Mouse (Mus musculus): ENCODE data around the gene Mbl2. TPM values are rescaled to one million over a fixed set of nuclear protein-coding genes. Genes with fewer than 3 reads are reported as not detected.
A peak's percentile ranks its signal among the peaks of the same experiment; 100 is the strongest.

Mbl2 gene
- polyA plus RNA-seq, 1 experiment from 2014 or later: not detected

- ATAC-seq (ENCODE audit: insufficient read depth) (no peak), DNase-seq (no peak)
- Histone ChIP-seq H3K36me3 (ENCODE audit: insufficient read depth) (no peaks in the 10 kb centered on the region), H3K4me2 (no peak overlapping the region), H3K27ac (ENCODE audit: low read depth) (no peak overlapping the region), H3K4me3 (ENCODE audit: low read depth, low read length) (no peak overlapping the region), H3K9me3 (ENCODE audit: low read depth, low read length) (no peaks in the 10 kb centered on the region), H3K9ac (no peak overlapping the region), H3K4me1 (ENCODE audit: insufficient read depth) (no peaks in the 10 kb centered on the region), H3K27me3 (ENCODE audit: insufficient read depth, low read length) (no peaks in the 10 kb centered on the region)
- no peak for TF ChIP-seq CTCF (IDR thresholded peaks at IDR 0.05; ENCODE audit: low read depth)
- 67% methylated on average over 8 of the region's 8 CpGs for WGBS
These were observed 1.7 kb downstream of the Mbl2 start for GRCm38 (mm10) chr19:30234416-30234815.

GRCm38 (mm10) chr19:30247359-30247758 is 14.6 kb downstream of the Mbl2 start:
- Histone ChIP-seq H3K4me1 (ENCODE audit: insufficient read depth) (no peaks in the 10 kb centered on the region), H3K9me3 (ENCODE audit: low read depth, low read length) (no peaks in the 10 kb centered on the region), H3K4me3 (ENCODE audit: low read depth, low read length) (no peak overlapping the region), H3K36me3 (ENCODE audit: insufficient read depth) (no peaks in the 10 kb centered on the region), H3K9ac (no peak overlapping the region), H3K4me2 (no peak overlapping the region), H3K27me3 (ENCODE audit: insufficient read depth, low read length) (no peaks in the 10 kb centered on the region), H3K27ac (ENCODE audit: low read depth) (no peak overlapping the region)
- peak; percentile 69 for DNase-seq
- peak; percentile 67 for TF ChIP-seq CTCF (IDR thresholded peaks at IDR 0.05; ENCODE audit: low read depth)
- whole genome bisulfite sequencing: 23% methylated on average over 11 of the region's 11 CpGs
- ATAC-seq (ENCODE audit: insufficient read depth): no peak

GRCm38 (mm10) chr19:30248822-30249221 is 16.1 kb downstream of the Mbl2 start:
- WGBS: 4% methylated on average over 8 of the region's 8 CpGs
- no peaks in the 10 kb centered on the region for H3K36me3 ChIP-seq (ENCODE audit: insufficient read depth)
- H3K4me1 ChIP-seq (ENCODE audit: insufficient read depth): no peaks in the 10 kb centered on the region
- H3K27ac ChIP-seq (ENCODE audit: low read depth): no peak overlapping the region
- peak; percentile 82 for TF ChIP-seq CTCF (IDR thresholded peaks at IDR 0.05; ENCODE audit: low read depth)
- H3K4me3 ChIP-seq (ENCODE audit: low read depth, low read length): no peak overlapping the region
- H3K9me3 ChIP-seq (ENCODE audit: low read depth, low read length): no peaks in the 10 kb centered on the region
- ATAC-seq (ENCODE audit: insufficient read depth) (0 out of 2 replicates have a peak, but pooled peaks have one; percentile 41), DNase-seq (peak; percentile 94)
- no peak overlapping the region for H3K4me2 ChIP-seq
- no peak overlapping the region for H3K9ac ChIP-seq
- H3K27me3 ChIP-seq (ENCODE audit: insufficient read depth, low read length): no peaks in the 10 kb centered on the region

- no peak for TF ChIP-seq CTCF (IDR thresholded peaks at IDR 0.05; ENCODE audit: low read depth)
- Histone ChIP-seq H3K27me3 (ENCODE audit: insufficient read depth, low read length) (no peaks in the 10 kb centered on the region), H3K9me3 (ENCODE audit: low read depth, low read length) (no peaks in the 10 kb centered on the region), H3K27ac (ENCODE audit: low read depth) (peak overlapping the region; percentile 52; the same call in 1 of the 2 replicates), H3K9ac (no peak overlapping the region), H3K36me3 (ENCODE audit: insufficient read depth) (no peaks in the 10 kb centered on the region), H3K4me3 (ENCODE audit: low read depth, low read length) (no peak overlapping the region), H3K4me2 (no peak overlapping the region), H3K4me1 (ENCODE audit: insufficient read depth) (peaks cover 5% of the 10 kb centered on the region; the same call in 1 of the 2 replicates)
- DNase-seq (peak; percentile 49), ATAC-seq (ENCODE audit: insufficient read depth) (peak; percentile 76)
- 58% methylated on average over 2 of the region's 2 CpGs for WGBS
These were observed 19.5 kb downstream of the Mbl2 start for GRCm38 (mm10) chr19:30252253-30252652.

GRCm38 (mm10) chr19:30256339-30256738 is 23.6 kb downstream of the Mbl2 start:
- H3K4me2 ChIP-seq: peak overlapping the region; percentile 37
- DNase-seq (peak; percentile 50), ATAC-seq (ENCODE audit: insufficient read depth) (peak; percentile 70; the same call in 1 of the 2 replicates)
- H3K4me3 ChIP-seq (ENCODE audit: low read depth, low read length): no peak overlapping the region
- 12% methylated on average over 6 of the region's 6 CpGs for WGBS
- no peak overlapping the region for H3K9ac ChIP-seq
- peak overlapping the region; percentile 27; the same call in 1 of the 2 replicates for H3K27ac ChIP-seq (ENCODE audit: low read depth)
- H3K36me3 ChIP-seq (ENCODE audit: insufficient read depth): no peaks in the 10 kb centered on the region
- H3K4me1 ChIP-seq (ENCODE audit: insufficient read depth): peaks cover 5% of the 10 kb centered on the region; the same call in 1 of the 2 replicates
- no peak for TF ChIP-seq CTCF (IDR thresholded peaks at IDR 0.05; ENCODE audit: low read depth)
- no peaks in the 10 kb centered on the region for H3K9me3 ChIP-seq (ENCODE audit: low read depth, low read length)
- H3K27me3 ChIP-seq (ENCODE audit: insufficient read depth, low read length): no peaks in the 10 kb centered on the region

- no peak overlapping the region for H3K4me2 ChIP-seq
- ATAC-seq (ENCODE audit: insufficient read depth) (no peak), DNase-seq (peak; percentile 74)
- H3K4me1 ChIP-seq (ENCODE audit: insufficient read depth): no peaks in the 10 kb centered on the region
- no peak overlapping the region for H3K27ac ChIP-seq (ENCODE audit: low read depth)
- no peaks in the 10 kb centered on the region for H3K9me3 ChIP-seq (ENCODE audit: low read depth, low read length)
- no peaks in the 10 kb centered on the region for H3K27me3 ChIP-seq (ENCODE audit: insufficient read depth, low read length)
- no peaks in the 10 kb centered on the region for H3K36me3 ChIP-seq (ENCODE audit: insufficient read depth)
- TF ChIP-seq CTCF (IDR thresholded peaks at IDR 0.05; ENCODE audit: low read depth): no peak
- H3K4me3 ChIP-seq (ENCODE audit: low read depth, low read length): no peak overlapping the region
- H3K9ac ChIP-seq: no peak overlapping the region
- WGBS: 23% methylated on average over 5 of the region's 5 CpGs
These were observed 48.4 kb downstream of the Mbl2 start for GRCm38 (mm10) chr19:30281125-30281524.

- TF ChIP-seq CTCF (IDR thresholded peaks at IDR 0.05; ENCODE audit: low read depth): no peak
- no peaks in the 10 kb centered on the region for H3K4me1 ChIP-seq (ENCODE audit: insufficient read depth)
- no peaks in the 10 kb centered on the region for H3K9me3 ChIP-seq (ENCODE audit: low read depth, low read length)
- no peak overlapping the region for H3K27ac ChIP-seq (ENCODE audit: low read depth)
- no peaks in the 10 kb centered on the region for H3K27me3 ChIP-seq (ENCODE audit: insufficient read depth, low read length)
- 76% methylated on average over 6 of the region's 6 CpGs for WGBS
- H3K36me3 ChIP-seq (ENCODE audit: insufficient read depth): no peaks in the 10 kb centered on the region
- H3K4me2 ChIP-seq: no peak overlapping the region
- no peak overlapping the region for H3K9ac ChIP-seq
- H3K4me3 ChIP-seq (ENCODE audit: low read depth, low read length): no peak overlapping the region
- DNase-seq (no peak), ATAC-seq (ENCODE audit: insufficient read depth) (no peak)
These were observed 55.3 kb downstream of the Mbl2 start for GRCm38 (mm10) chr19:30287899-30288490.

Small RNA genes lying within 50 kb of the gene (microRNA-seq; reads per million reads assigned to microRNA genes)
- not detected for gene Gm24108 (ENCODE audit: borderline number of aligned reads)

Other genes starting within 250 kb of the Mbl2 start
- not detected in 2 replicates for gene Trpd52l3, start 229.2 kb upstream of the Mbl2 start, polyA plus RNA-seq (2014; fragmentation: Nextera tagmentation; extraction: Ambion mirVana)
- 78.5 and 78.6 TPM in 2 replicates for gene Uhrf2, start 202.4 kb upstream of the Mbl2 start, polyA plus RNA-seq (2014; fragmentation: Nextera tagmentation; extraction: Ambion mirVana)
- gene Gldc, start 57.5 kb upstream of the Mbl2 start, polyA plus RNA-seq (2014; fragmentation: Nextera tagmentation; extraction: Ambion mirVana): 0.83 and 1.0 TPM in 2 replicates

Measured in lung, embryonic 14.5 days (tissue).